Mouse (Mus musculus) kidney, embryonic 15.5 days (tissue): Measurements from ENCODE around the gene Tedc1. TPM values are rescaled to one million over a fixed set of nuclear protein-coding genes. Genes with fewer than 3 reads are reported as not detected.
A peak's percentile ranks its signal among the peaks of the same experiment; 100 is the strongest.

Source experiments
- ATAC-seq: fragments of 200-750 bp; cut with Nextera tagmentation; replicated peaks from 2 replicates; pipeline ENCODE4 v1.8.0; 2017; ENCODE audit warnings: moderate TSS enrichment; ENCODE audit not compliant: low FRiP score
- H3K27ac ChIP-seq: fragments of 300-500 bp; sonication (generic); 2 replicates; pipeline ENCODE4 v1.5.1; 2015; ENCODE audit warnings: mild to moderate bottlenecking, inconsistent platforms
- H3K27me3 ChIP-seq: fragments of 300-500 bp; sonication (generic); 2 replicates; pipeline ENCODE4 v1.6.1; 2015; ENCODE audit warnings: inconsistent platforms
- H3K36me3 ChIP-seq: fragments of 300-500 bp; sonication (generic); 2 replicates; pipeline ENCODE4 v1.6.1; 2015; ENCODE audit warnings: inconsistent platforms
- H3K4me1 ChIP-seq: fragments of 300-500 bp; sonication (generic); 2 replicates; pipeline ENCODE4 v1.6.1; 2015; ENCODE audit warnings: inconsistent platforms
- H3K4me2 ChIP-seq: fragments of 300-500 bp; sonication (generic); 2 replicates; pipeline ENCODE4 v1.6.1; 2015; ENCODE audit warnings: moderate library complexity, mild to moderate bottlenecking, inconsistent platforms
- H3K4me3 ChIP-seq: fragments of 300-500 bp; sonication (generic); replicated peaks from 2 replicates; pipeline ENCODE4 v1.5.1; 2015; ENCODE audit warnings: mild to moderate bottlenecking, inconsistent platforms
- H3K9ac ChIP-seq: fragments of 300-500 bp; sonication (generic); 2 replicates; pipeline ENCODE4 v1.6.1; 2015; ENCODE audit warnings: mild to moderate bottlenecking, inconsistent platforms
- H3K9me3 ChIP-seq: fragments of 300-500 bp; sonication (generic); replicated peaks from 2 replicates; pipeline ENCODE4 v1.6.1; 2016; ENCODE audit warnings: inconsistent platforms
- WGBS: fragments of 180-500 bp; shearing (Covaris S2); methylation state at CpG from one replicate; pipeline ENCODE4 v1.1.7; 2015; ENCODE audit warnings: mixed read lengths; 5-methylcytosine and 5-hydroxymethylcytosine counted together
- polyA plus RNA-seq: library from polyadenylated mRNA; unstranded; fragments of >200 nt; fragmentation: Nextera tagmentation; extraction: Ambion mirVana; gene quantifications from 2 replicates; pipeline ENCODE4 v1.2.1, GENCODE M21; 2015

The Tedc1 gene
- polyA plus RNA-seq, 1 experiment from 2014 or later: 40.2 TPM

DNA sequence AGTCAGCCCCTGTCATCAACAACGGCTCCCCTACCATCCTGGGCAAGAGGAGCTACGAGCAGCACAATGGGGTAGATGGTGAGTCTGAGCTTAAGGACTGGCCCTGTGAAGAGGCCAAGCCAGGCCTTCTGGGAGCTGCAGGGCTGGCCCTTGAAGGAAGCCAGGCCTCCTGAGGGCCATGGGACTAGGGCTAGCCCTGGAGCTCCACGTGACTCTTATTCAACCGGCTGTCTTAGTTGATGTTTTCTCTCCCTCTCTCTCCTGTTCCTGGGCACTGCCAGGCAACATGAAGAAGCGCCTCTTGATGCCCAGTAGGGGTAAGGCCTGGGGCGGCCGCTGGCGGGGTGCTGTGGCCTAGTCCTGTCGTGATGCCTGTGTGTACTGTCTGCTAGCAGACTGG, 23.0 kb upstream of the Tedc1 start:
- Histone ChIP-seq H3K36me3 (peaks cover 100% of the 10 kb centered on the region), H3K27ac (no peak overlapping the region), H3K9ac (no peak overlapping the region), H3K27me3 (no peaks in the 10 kb centered on the region), H3K4me1 (0 out of 2 replicates have a peak, but pooled peaks cover 2% of the 10 kb centered on the region), H3K4me3 (no peak overlapping the region), H3K4me2 (no peak overlapping the region), H3K9me3 (no peaks in the 10 kb centered on the region)
- 91% methylated on average over 9 of the region's 9 CpGs for whole genome bisulfite sequencing
- no peak for ATAC-seq

DNA sequence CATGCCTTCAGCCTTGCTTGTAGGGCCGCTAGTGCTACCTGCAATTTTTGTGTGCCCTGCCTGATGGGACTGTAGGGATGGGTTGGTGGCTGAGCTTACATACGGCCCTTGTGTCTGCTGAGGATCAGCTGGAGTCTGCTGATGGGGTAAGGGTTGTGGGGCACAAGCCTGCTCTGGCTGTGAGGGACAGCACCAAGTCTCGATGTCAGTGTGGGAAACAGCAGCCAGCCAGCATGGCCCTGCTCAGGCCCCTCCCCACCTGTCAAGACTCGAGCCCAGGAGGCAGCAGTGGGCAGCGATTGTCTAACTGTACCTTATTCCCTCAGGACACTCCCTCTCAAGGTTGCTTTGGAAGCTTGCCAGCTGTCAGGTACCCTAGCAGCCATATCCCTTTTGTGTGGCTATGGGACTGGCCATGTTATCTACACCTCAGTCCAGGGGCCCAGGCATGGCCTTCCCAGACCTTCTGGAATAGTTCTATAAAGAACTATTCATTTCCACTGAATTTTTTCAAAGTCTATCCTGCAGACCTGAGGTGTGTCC, 22.3 kb upstream of the Tedc1 start:
- Histone ChIP-seq H3K4me2 (no peak overlapping the region), H3K27ac (no peak overlapping the region), H3K9me3 (no peaks in the 10 kb centered on the region), H3K36me3 (peaks cover 97% of the 10 kb centered on the region), H3K9ac (no peak overlapping the region), H3K4me1 (peaks cover 8% of the 10 kb centered on the region), H3K27me3 (no peaks in the 10 kb centered on the region), H3K4me3 (no peak overlapping the region)
- ATAC-seq: no peak
- WGBS: 76% methylated on average over 5 of the region's 5 CpGs

DNA sequence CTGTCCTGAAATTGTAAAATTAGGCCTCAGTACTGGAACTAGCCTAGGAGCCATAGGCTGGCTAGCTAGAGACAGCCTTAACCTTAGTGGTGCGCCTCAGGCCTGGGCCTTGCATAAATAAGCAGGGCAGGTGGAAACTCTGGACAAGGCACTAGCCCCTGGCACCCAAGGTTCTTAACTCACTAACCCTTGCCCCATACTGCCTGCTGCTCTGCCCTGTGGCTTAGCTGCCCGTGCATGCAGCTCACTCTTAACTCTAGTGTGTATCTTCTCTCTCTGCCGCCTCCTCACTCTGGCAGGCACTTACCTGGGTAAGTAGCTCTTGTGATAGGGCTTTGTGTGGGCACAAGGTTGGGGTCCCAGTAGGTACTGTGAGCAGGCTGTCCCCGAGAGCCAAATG, 21.7 kb upstream of the Tedc1 start:
- WGBS: 93% methylated on average over 4 of the region's 4 CpGs
- Histone ChIP-seq H3K27ac (no peak overlapping the region), H3K27me3 (no peaks in the 10 kb centered on the region), H3K4me2 (no peak overlapping the region), H3K4me1 (peaks cover 14% of the 10 kb centered on the region), H3K9me3 (no peaks in the 10 kb centered on the region), H3K9ac (no peak overlapping the region), H3K4me3 (no peak overlapping the region), H3K36me3 (peaks cover 91% of the 10 kb centered on the region)
- ATAC-seq: no peak

DNA sequence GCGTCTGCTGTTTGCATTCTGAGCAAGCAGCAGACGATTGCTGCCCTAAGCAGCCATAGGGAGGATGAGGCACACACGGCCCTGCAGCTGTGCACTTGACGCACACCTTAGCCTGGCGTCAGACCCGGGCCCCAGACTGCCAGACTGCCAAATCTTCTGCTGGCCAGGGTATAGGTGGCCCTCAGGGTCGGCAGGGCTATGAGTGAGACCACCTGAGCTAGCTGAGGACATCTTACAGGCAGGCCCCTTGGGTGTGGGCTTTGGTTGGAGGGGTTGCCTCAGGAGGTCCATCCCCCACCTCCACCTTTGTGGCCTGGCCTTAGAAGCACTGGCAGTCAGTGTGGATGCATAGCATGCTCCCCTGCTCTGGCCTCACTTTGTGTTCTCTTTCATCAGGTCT, 20.8 kb upstream of the Tedc1 start:
- Histone ChIP-seq H3K4me2 (no peak overlapping the region), H3K27ac (no peak overlapping the region), H3K9ac (no peak overlapping the region), H3K9me3 (no peaks in the 10 kb centered on the region), H3K4me1 (peaks cover 23% of the 10 kb centered on the region), H3K27me3 (no peaks in the 10 kb centered on the region), H3K36me3 (peaks cover 82% of the 10 kb centered on the region), H3K4me3 (no peak overlapping the region)
- 93% methylated on average over 7 of the region's 7 CpGs for WGBS
- ATAC-seq: no peak

DNA sequence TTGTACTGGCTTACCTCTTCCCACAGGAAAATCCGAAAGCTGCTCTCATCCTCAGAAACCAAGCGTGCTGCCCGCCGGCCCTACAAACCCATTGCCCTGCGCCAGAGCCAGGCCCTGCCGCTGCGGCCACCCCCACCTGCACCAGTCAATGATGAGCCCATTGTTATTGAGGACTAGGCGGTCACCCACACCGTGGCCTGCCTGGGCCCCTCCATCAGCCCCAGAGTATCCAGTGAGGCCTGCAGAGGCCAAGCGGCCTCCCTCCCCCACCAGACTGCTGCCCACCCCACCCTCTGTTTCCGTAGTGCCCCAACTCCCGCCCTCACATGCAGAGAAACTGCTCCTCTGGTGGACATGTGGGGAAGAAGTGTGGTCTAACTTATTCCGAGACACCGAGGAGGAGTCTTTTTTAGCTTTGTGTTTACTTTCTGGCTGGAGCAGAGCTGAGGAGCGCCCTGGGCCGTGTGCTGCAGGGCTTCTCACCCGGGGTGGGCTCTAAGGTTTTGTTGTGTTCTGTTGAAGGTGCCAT, 19.7 kb upstream of the Tedc1 start:
- peaks cover 71% of the 10 kb centered on the region for H3K36me3 ChIP-seq
- H3K27ac ChIP-seq: no peak overlapping the region
- H3K9me3 ChIP-seq: no peaks in the 10 kb centered on the region
- WGBS: 87% methylated on average over 17 of the region's 17 CpGs
- H3K27me3 ChIP-seq: no peaks in the 10 kb centered on the region
- no peak overlapping the region for H3K4me3 ChIP-seq
- H3K4me2 ChIP-seq: no peak overlapping the region
- H3K4me1 ChIP-seq: peaks cover 35% of the 10 kb centered on the region
- H3K9ac ChIP-seq: no peak overlapping the region
- no peak for ATAC-seq

DNA sequence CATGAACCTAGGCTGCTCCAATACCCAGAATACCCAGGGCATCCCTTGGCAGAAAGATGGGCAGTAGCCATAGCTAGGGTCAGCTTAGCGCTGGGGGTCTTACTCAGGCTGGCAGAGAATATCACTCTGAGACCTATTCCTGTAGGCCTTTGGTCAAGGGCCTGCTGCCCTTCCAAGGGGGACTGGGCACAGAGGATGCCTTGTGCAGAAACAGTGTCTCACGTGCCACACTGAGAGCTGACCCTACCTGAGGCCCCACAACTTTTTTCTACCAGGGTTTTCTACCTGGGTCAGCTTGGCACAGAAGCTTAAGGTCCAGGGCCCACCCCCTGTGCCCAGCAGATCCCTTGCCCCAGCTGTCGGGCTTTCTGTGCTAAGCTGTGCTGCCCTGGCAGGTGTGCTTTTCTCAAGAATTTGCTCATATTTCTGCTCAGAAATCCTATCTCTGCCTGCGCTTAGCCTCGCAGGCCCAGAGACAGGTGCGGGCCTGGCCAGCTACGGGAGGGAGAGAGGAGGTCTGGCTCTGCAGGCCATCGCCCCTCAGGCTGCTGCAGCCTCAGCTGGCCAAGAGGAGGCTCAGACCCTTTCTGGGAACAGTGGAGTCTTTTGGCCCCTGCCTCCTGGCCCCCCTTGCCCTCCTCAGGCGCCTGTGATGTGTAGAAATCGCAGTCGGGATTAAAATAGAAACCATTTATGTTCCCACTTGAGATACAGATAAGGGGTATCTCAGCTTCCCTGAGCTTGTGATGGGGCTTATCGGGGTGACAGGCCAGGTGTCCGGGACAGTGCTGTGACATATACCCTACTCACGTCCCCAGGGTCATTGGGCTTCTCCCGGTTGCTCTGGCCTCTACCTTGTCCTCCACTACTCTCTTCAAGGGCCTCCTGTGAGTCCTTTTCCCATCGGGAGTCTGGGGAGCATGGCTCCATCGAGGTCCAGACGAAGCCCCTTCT, 18.7 kb upstream of the Tedc1 start:
- H3K4me1 ChIP-seq: peaks cover 44% of the 10 kb centered on the region
- H3K9me3 ChIP-seq: no peaks in the 10 kb centered on the region
- H3K36me3 ChIP-seq: peaks cover 61% of the 10 kb centered on the region
- no peaks in the 10 kb centered on the region for H3K27me3 ChIP-seq
- no peak overlapping the region for H3K4me3 ChIP-seq
- no peak overlapping the region for H3K27ac ChIP-seq
- no peak overlapping the region for H3K4me2 ChIP-seq
- no peak overlapping the region for H3K9ac ChIP-seq
- 88% methylated on average over 18 of the region's 18 CpGs for WGBS
- ATAC-seq: no peak

DNA sequence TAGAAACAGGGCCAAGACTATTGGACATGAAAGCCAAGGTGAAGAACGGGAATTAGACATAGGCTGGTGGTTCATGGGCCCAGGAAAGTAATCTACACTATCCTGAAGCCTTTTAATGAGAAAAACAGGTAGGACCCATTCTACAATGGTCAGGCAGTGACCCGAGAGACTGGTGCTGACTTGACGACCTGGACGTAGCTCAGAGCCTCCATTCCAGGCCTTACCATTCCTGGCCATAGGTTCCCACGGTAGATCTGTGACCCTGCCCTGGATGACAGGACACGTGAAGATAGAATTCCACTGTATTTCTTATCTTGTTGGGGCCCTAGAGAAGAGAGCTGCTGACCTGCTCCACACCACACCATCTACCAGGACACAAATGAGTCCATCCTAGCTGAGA, 17.9 kb upstream of the Tedc1 start:
- H3K4me2 ChIP-seq: no peak overlapping the region
- no peak overlapping the region for H3K9ac ChIP-seq
- H3K27ac ChIP-seq: no peak overlapping the region
- H3K4me1 ChIP-seq: peaks cover 52% of the 10 kb centered on the region
- H3K9me3 ChIP-seq: no peaks in the 10 kb centered on the region
- WGBS: 75% methylated on average over 6 of the region's 6 CpGs
- peaks cover 54% of the 10 kb centered on the region for H3K36me3 ChIP-seq
- no peak for ATAC-seq
- no peaks in the 10 kb centered on the region for H3K27me3 ChIP-seq
- no peak overlapping the region for H3K4me3 ChIP-seq

DNA sequence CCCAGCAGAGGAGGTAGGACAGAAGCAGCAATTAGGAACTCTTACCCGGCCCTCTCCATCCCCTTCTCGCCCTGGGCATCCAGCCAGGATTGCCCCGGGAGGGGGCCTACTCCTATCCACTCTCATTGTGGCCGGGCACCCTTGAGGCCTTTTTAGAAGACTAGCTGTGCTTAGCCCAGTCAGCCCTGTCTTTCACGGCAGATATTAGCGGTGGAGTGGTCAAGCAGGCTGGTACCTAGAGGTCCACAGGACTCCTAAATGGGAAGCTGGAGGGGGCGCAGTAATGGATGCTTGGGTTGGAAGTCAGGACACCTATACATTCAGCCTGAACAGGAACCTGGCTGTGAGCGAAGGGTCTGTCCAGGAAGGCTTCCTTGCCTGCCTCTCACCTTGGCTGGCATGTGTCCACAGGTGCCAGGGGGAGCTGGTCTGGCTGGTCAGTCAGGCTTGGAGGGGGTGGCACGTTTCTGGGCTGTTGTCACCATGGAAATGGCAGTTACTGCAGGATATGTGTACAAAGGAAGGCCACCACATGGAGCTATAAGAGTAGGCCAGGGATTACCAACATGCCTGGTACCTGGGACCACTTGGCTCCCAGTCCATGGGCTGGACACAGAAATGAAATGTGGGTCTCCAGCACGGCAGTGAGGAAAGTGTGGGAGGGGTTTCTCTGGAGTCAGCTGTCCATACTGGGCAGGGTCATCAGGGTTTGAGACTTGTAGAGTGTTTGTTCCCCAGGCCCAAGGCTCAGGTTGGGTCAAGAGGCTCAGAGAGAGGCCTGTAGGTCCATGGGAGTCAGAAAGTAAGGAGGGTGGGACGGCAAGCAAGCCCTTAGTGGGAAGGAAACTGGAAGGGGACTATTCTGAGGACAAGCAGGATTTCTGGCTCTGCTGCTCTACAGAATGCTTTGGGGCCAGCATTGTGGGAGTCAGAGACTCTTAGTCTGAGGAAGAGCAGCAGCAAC, 17.0 kb upstream of the Tedc1 start:
- Histone ChIP-seq H3K27me3 (no peaks in the 10 kb centered on the region), H3K9me3 (no peaks in the 10 kb centered on the region), H3K27ac (peak overlapping the region; percentile 82), H3K4me1 (peaks cover 60% of the 10 kb centered on the region), H3K9ac (no peak overlapping the region), H3K36me3 (peaks cover 53% of the 10 kb centered on the region), H3K4me3 (peak overlapping the region; percentile 60), H3K4me2 (peak overlapping the region; percentile 85)
- no peak for ATAC-seq
- WGBS: 48% methylated on average over 11 of the region's 11 CpGs

DNA sequence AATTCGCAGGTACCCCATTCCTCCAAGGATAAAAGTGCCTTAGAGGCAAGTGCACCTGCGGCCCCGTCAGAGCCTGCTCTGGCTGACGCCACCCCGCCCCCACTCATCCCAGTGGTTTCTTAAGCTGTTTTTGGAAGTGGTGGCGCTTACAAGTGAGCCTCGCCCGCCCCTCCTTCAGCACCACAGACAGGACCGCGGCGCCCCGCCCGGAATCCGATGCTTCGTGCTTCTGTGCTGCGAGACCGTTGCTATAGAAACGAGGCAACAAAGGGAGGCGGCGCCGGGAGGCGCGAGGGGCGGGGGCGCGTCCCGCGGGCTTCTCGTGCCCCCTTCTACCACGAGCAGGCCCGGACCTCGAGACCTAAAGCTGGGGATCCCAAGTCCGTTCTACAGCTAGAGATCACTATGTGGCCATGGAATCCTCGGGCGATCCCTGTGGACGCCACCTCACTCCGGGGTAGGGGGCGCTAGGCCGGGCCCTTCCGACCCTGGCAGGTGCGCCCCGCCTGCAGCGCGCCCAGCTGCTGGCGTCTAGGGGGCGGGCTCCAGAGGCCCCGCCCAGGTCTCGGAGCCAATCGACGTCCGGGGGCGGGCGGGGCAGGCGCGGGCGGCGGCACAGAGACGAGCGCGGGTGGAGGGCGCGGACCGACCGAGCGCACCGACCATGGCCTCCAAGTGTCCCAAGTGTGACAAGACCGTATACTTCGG, 16.2 kb upstream of the Tedc1 start, which contains the start of gene Crip2:
Crip2 (plus strand) TSS at position 329 of the 708 bp plus-strand sequence.
- ATAC-seq: peak; percentile 82
- peaks cover 64% of the 10 kb centered on the region for H3K4me1 ChIP-seq
- H3K9ac ChIP-seq: peak within 1 kb of the TSS; percentile 55
- WGBS: under 1% methylated on average over 64 of the region's 68 CpGs
- H3K27me3 ChIP-seq: no peaks in the 10 kb centered on the region
- peak within 1 kb of the TSS; percentile 85 for H3K4me2 ChIP-seq
- H3K27ac ChIP-seq: peak within 1 kb of the TSS; percentile 82
- no peaks in the 10 kb centered on the region for H3K9me3 ChIP-seq
- peak within 1 kb of the TSS; percentile 60 for H3K4me3 ChIP-seq
- peaks cover 53% of the 10 kb centered on the region for H3K36me3 ChIP-seq

DNA sequence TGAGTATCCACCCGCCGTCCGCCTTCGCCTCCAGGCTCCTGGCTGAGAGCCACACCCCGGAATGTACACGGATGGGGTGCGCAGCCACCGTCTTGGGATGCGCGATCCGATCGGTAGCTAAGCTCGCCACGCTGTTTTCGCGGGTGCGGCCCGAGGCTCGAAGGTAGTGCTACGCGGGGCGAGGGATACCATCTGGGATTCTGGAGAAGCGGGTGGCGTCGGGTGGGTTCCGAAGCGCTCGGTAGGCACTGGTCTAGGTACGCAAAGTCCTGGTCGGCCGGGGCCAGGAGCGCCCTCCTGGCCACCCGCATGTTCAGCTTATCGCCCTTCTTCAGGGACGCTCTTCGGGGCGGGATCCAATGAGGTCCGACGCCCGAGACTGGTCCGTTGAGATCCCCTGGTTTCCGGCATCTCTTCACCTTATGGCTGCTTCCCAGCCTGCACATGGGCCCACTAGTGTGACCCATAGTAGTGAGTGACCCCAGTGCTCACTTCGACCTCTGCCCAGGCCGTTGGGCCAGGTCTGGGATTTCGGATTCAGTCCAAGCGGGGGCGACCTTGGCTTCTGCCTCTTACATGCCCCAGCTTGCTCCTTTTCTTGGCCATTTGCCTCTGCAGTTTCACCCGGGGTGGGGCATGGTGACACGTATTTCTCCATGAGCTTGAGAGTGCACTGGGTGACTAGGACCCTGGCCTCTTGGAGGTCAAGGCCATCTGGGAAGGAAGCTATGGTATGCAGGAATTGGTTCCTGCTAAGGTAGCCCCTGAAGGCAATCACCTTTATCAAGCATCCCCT, 15.4 kb upstream of the Tedc1 start:
- Histone ChIP-seq H3K27ac (peak overlapping the region; percentile 82), H3K36me3 (peaks cover 47% of the 10 kb centered on the region), H3K9ac (peak overlapping the region; percentile 55), H3K4me3 (peak overlapping the region; percentile 60), H3K4me2 (peak overlapping the region; percentile 85), H3K4me1 (peaks cover 68% of the 10 kb centered on the region), H3K27me3 (no peaks in the 10 kb centered on the region), H3K9me3 (no peaks in the 10 kb centered on the region)
- WGBS: 3% methylated on average over 49 of the region's 49 CpGs
- peak; percentile 1; the same call in 1 of the 2 replicates for ATAC-seq
